Mouse (Mus musculus) olfactory bulb, adult 2 months (tissue): ENCODE data around the gene Padi2.

Experiments
- CTCF ChIP-seq: fragments of 200-500 bp; IDR thresholded peaks from 2 replicates; pipeline ENCODE4 v1.5.1; 2012; ENCODE audit warnings: low read depth, mild to moderate bottlenecking, low read length, moderate library complexity; ENCODE audit not compliant: insufficient read depth
- POLR2A ChIP-seq: fragments of 200-500 bp; IDR thresholded peaks from 2 replicates; pipeline ENCODE4 v1.6.1; 2012; ENCODE audit warnings: mild to moderate bottlenecking, low read depth, low read length, moderate library complexity; ENCODE audit not compliant: insufficient read depth

- no peak for TF ChIP-seq POLR2A
- no peak for TF ChIP-seq CTCF
These were observed 38.9 kb downstream of the Padi2 start for GRCm38 (mm10) chr4:140944961-140945442.
